In genomic region chr3:105920743-105921142, GRCm38 (mm10) we compare ENCODE assay signal across 21 mouse cellular contexts. TPM values are rescaled to one million over a fixed set of nuclear protein-coding genes. Genes with fewer than 3 reads are reported as not detected.
"Had no signal": no experiment of that assay in that cellular context is flagged by ENCODE, and none has a peak within 500 bp of the region (broad histone marks: within the 10 kb centered on the region; RNA-seq: fewer than 3 reads in every experiment).

No protein-coding gene starts in this region.

RNA-seq across cellular contexts. Expression of gene I830077J02Rik, which starts 11.7 kb away (rescaled TPM):
- polyA plus RNA-seq: forebrain, embryonic 16.5 days had no signal

RNA-seq across cellular contexts. Expression of gene Tmigd3, which starts 50.0 kb away (rescaled TPM):
- total RNA-seq: common myeloid progenitor, adult 5-6 weeks; forebrain, postnatal 0 days; gastrocnemius, adult 18-20 months; gastrocnemius, adult 2 months; gastrocnemius, postnatal 14 days; gastrocnemius, postnatal 25 days; gastrocnemius, postnatal 36 days; gastrocnemius, postnatal 4 days had no signal
- polyA plus RNA-seq: embryonic facial prominence, embryonic 10.5 days; embryonic facial prominence, embryonic 11.5 days; embryonic facial prominence, embryonic 12.5 days; embryonic facial prominence, embryonic 13.5 days; erythroblast, embryonic 14.5 days; forebrain, embryonic 10.5 days; forebrain, embryonic 12.5 days; forebrain, embryonic 13.5 days; forebrain, embryonic 14.5 days; forebrain, embryonic 16.5 days; forebrain, postnatal 0 days; heart, adult 2 months had no signal

RNA-seq across cellular contexts. Expression of gene Adora3, which starts 50.1 kb away (rescaled TPM):
- total RNA-seq: gastrocnemius, adult 18-20 months; gastrocnemius, adult 2 months; gastrocnemius, postnatal 14 days; gastrocnemius, postnatal 36 days; heart, adult 18-20 months; heart, adult 2 months had no signal
- polyA plus RNA-seq: embryonic facial prominence, embryonic 10.5 days; embryonic facial prominence, embryonic 11.5 days; erythroblast, embryonic 14.5 days; forebrain, embryonic 11.5 days had no signal
